Mouse (Mus musculus): Measurements from ENCODE around the gene Slc4a3.
A peak's percentile ranks its signal among the peaks of the same experiment; 100 is the strongest.

Gene Slc4a3

GRCm38 (mm10) chr1:75524679-75525078 lies 21.4 kb upstream of the Slc4a3 start:
- DNase-seq = no peak

- DNase-seq = no peak
These were observed 15.5 kb upstream of the Slc4a3 start for GRCm38 (mm10) chr1:75530546-75530945.

- DNase-seq = no peak
These were observed 13.5 kb upstream of the Slc4a3 start for GRCm38 (mm10) chr1:75532280-75533172.

GRCm38 (mm10) chr1:75533325-75534252 lies 12.5 kb upstream of the Slc4a3 start:
- DNase-seq = no peak

- DNase-seq = no peak
These were observed 8.5 kb upstream of the Slc4a3 start for GRCm38 (mm10) chr1:75537587-75537986.

- DNase-seq = no peak
These were observed 7.4 kb upstream of the Slc4a3 start for GRCm38 (mm10) chr1:75538597-75539190.

- no peak for DNase-seq
These were observed 4.6 kb upstream of the Slc4a3 start for GRCm38 (mm10) chr1:75541496-75541895.

- no peak for DNase-seq
These were observed 1.7 kb upstream of the Slc4a3 start for GRCm38 (mm10) chr1:75544351-75544750.

- DNase-seq = no peak
These were observed 1.3 kb downstream of the Slc4a3 start for GRCm38 (mm10) chr1:75547351-75547750.

- no peak for DNase-seq
These were observed 2.0 kb downstream of the Slc4a3 start for GRCm38 (mm10) chr1:75548083-75548482.

- DNase-seq = no peak
These were observed 2.8 kb downstream of the Slc4a3 start for GRCm38 (mm10) chr1:75548871-75549270.

- DNase-seq = no peak
These were observed 3.5 kb downstream of the Slc4a3 start for GRCm38 (mm10) chr1:75549289-75550279.

GRCm38 (mm10) chr1:75550586-75550985 lies 4.5 kb downstream of the Slc4a3 start:
- DNase-seq = no peak

GRCm38 (mm10) chr1:75555680-75556079 lies 9.6 kb downstream of the Slc4a3 start:
- DNase-seq = no peak

GRCm38 (mm10) chr1:75556143-75556781 lies 10.2 kb downstream of the Slc4a3 start:
- DNase-seq = no peak

- DNase-seq = no peak
These were observed 11.0 kb downstream of the Slc4a3 start for GRCm38 (mm10) chr1:75557041-75557440.

- no peak for DNase-seq
These were observed 12.5 kb downstream of the Slc4a3 start for GRCm38 (mm10) chr1:75558388-75559178.

- peak; percentile 82 for DNase-seq
These were observed 13.3 kb downstream of the Slc4a3 start for GRCm38 (mm10) chr1:75559212-75559925.

- DNase-seq = no peak
These were observed 14.3 kb downstream of the Slc4a3 start for GRCm38 (mm10) chr1:75560206-75560913.
